Mouse (Mus musculus): ENCODE measurements around the gene Txnrd1.

The Txnrd1 gene

GRCm38 (mm10) chr10:82833926-82834325, at the start of gene Txnrd1:
Gene Txnrd1, plus strand, starts transcription at chr10:82833951.
- DNase-seq (ENCODE audit: low spot score), result no peak

- DNase-seq (ENCODE audit: low spot score), result no peak
These were observed 44.6 kb upstream of the Txnrd1 start for GRCm38 (mm10) chr10:82789181-82789580.

DNA sequence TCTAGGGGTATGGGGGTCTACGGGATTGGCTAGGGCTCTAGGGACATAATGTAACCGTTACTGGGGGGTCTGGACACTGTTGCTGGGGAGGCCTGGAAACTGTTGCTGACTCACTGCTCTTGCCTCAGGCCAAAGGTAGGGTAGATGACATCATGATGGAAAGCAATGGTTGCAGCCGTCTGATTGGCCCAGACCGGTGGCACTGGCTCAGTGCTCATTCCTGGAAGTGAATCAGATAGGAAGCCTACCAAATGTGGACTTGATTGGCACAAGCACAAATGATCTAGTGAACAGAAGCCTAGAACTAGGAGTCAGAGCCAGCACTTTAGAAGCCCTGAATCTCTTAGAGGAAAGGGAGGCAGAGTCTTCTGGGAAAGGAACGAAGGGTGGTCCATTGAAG, 43.2 kb upstream of the Txnrd1 start:
- DNase-seq (ENCODE audit: low spot score), result no peak

GRCm38 (mm10) chr10:82791713-82792112, 42.0 kb upstream of the Txnrd1 start:
- no peak for DNase-seq (ENCODE audit: low spot score)

GRCm38 (mm10) chr10:82792311-82792710, 41.4 kb upstream of the Txnrd1 start:
- DNase-seq (ENCODE audit: low spot score), result no peak

DNA sequence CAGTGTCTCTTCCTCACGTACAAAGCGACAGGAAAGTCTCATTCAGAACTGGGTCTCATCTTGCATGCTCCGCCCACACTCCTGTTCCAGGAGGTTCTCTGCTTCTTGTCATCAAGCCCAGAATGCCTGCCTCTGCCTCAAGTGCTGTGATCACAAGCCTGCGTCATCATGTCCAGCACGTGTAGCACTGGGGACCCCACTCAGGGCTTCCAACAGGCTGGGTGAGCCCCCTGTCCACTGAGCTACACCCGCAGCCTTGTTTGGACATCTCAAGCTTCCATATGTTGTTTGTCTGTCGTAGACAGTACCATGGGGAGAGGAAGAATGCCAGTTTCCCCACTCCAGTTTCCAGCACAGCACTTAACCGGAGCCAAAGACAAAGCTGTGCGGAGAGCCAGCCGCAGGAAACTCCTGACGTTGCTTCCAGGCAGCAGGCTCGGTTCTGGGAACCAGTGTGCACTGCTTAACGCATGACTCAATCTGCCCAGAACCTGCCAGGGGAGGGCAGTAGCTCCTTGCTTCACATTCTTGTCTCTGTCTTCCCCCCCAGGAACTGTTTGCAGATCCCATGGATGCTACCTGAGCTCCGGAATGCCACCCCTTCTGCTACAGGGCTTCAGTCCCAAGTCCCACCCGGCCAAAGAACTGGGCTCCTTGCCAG, 38.5 kb upstream of the Txnrd1 start:
- no peak for DNase-seq (ENCODE audit: low spot score)

GRCm38 (mm10) chr10:82795767-82796166, 38.0 kb upstream of the Txnrd1 start:
- DNase-seq (ENCODE audit: low spot score), result no peak

- no peak for DNase-seq (ENCODE audit: low spot score)
These were observed 37.2 kb upstream of the Txnrd1 start for GRCm38 (mm10) chr10:82796471-82797118.

- DNase-seq (ENCODE audit: low spot score), result no peak
These were observed 36.6 kb upstream of the Txnrd1 start for GRCm38 (mm10) chr10:82797119-82797491.

DNA sequence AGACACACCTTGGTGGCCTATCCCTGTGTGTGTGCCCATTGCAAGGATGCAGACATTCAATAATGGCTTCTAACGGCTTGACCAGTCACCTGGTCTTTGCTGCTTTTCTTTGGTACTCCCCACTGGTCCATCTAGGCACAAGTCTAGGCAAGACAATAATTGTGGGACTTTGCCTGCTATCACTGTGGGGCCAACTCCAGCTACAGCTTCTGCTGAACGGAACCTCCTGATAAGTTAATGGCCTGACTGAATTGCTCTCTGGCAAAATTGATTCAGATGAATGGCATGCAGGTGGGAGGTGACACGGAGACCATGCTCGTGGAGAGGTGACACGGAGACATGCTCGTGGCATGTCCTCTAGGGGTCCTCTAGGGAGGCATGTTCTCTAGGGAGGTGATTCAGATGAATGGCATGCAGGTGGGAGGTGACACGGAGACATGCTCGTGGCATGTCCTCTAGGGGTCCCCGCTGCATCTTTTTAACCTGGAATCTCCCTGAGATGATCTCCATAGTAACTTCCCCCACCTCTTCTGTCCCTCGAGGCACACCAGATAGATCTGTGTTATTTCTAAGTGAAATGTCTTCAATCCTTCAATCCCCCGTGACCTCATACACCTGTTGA, 35.3 kb upstream of the Txnrd1 start:
- no peak for DNase-seq (ENCODE audit: low spot score)

DNA sequence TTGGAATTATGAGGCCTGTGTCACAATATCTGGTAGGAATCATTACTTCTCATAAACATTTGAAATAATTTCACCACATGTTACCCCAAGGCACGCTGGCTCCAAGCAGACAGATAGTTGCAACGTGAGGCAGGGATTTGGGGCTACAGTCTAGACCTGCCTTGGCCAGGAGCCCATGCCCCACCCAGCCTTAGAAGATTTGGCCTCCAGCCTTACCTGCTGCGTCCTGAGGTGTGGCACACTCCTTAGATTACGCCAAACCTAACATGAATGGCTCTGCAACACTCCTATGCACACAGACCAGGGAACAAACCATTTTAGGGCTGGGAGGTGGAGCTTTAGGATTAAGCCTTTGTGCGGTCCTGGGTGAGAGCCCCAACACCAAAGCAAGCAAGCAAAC, 33.7 kb upstream of the Txnrd1 start:
- no peak for DNase-seq (ENCODE audit: low spot score)

- DNase-seq (ENCODE audit: low spot score), result no peak
These were observed 29.4 kb upstream of the Txnrd1 start for GRCm38 (mm10) chr10:82804396-82804795.

GRCm38 (mm10) chr10:82805111-82805510, 28.6 kb upstream of the Txnrd1 start:
- DNase-seq (ENCODE audit: low spot score), result no peak

DNA sequence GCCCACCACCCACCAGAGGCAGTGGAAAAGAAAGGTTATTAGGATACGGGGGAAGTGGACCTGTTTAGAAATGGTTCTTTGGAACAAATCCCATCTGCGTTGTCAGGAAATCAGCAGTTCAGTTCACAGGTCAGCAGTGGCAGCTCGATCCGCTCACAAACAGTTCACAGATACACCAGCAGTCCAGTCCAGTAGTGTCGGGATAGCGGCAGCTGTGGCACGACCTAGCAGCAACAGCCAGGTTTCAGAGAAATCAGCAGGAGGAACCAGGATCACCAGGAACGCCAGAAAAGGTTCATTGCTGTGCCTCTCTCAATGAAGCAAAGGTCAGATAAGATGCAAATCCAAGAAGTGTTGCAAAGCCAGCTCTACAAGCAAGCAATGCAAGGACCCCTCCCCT, 27.3 kb upstream of the Txnrd1 start:
- no peak for DNase-seq (ENCODE audit: low spot score)

GRCm38 (mm10) chr10:82807238-82807637, 26.5 kb upstream of the Txnrd1 start:
- no peak for DNase-seq (ENCODE audit: low spot score)

- no peak for DNase-seq (ENCODE audit: low spot score)
These were observed 25.6 kb upstream of the Txnrd1 start for GRCm38 (mm10) chr10:82808155-82808554.

GRCm38 (mm10) chr10:82808891-82809290, 24.9 kb upstream of the Txnrd1 start:
- DNase-seq (ENCODE audit: low spot score), result no peak

DNA sequence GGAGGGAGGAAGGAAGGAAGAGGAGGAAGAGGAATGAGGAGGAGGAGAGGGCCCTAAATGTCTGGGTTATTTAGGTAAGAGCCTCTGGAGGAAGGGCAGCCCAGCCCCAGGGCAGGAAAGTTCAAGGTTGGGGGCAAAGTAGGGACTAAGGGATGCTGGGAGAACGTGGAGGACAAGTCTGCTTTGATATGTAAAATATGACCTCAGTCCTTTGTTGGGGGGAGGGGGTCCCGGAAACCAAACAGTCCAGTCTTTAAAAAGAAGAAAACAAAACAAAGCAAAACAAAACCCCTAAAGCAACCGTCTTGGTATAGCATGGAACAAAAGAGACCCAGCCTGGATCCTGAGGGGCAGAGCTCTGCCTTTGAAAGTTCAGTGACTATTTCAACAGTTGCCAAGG, 24.4 kb upstream of the Txnrd1 start:
- DNase-seq (ENCODE audit: low spot score), result no peak

DNA sequence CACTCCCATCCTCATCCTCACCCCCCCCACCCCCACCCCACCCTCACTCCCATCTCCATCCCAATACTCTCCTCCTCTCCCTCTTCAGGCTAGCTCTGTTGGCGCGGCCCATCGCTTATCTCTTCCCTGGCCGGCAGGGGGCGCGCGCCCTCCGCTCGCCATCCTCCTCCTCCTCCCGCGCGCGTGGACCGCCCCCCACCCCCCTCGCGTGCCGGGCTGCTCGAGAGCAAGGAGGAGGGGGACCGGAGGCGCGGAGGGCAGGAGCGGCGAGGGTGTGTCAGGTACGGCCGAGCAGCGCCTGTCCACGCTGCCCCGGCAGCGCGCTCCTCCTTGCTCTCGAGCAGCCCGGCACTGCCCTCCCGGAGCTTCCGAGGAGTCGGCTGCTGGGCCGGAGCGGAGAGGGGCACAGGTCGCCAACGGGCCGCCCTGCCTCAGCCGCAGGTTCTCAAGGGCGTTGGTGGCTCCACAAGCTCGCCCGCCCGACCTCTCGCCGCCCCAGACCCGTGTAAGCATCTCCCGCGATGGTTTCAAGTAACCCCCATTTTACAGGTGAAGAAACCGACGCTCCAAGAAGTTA, 21.8 kb upstream of the Txnrd1 start:
- peak; percentile 22 for DNase-seq (ENCODE audit: low spot score)

GRCm38 (mm10) chr10:82814096-82814970, 19.4 kb upstream of the Txnrd1 start:
- no peak for DNase-seq (ENCODE audit: low spot score)

DNA sequence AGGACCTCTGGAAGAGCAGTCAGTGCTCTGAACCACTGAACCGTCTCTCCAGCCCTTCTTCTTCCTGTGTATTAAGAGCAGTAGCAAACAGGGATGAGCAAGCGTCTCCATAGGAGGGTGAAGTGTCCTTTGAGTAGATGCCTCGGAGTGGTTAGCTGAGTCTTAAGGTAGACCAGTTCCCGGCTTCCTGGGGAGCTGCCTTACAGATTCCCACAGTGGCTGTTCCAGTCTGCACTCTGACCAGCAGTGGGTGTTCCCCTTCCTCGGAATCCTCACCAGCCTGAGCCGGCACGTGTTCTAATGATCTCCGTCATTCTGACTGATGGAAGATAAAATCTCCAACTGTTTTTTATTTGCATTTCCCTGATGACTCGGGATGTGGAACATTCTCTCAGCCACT, 17.3 kb upstream of the Txnrd1 start:
- DNase-seq (ENCODE audit: low spot score), result no peak

GRCm38 (mm10) chr10:82817514-82817913, 16.2 kb upstream of the Txnrd1 start:
- DNase-seq (ENCODE audit: low spot score), result no peak
